Mouse (Mus musculus): ENCODE measurements at regions not wholly inside any gene's neighbourhood (a gene's known extent, or its start where the extent isn't known, plus 50 kb on each side); places are given as distances from the start of the nearest gene placed in this dataset.

- Histone ChIP-seq H3K36me3 (ENCODE audit: insufficient read depth, low read length) (no peaks in the 10 kb centered on the region), H3K4me3 (replicated peaks; ENCODE audit: low read length) (no peak overlapping the region), H3K27me3 (ENCODE audit: insufficient read depth, low read length) (peaks cover 7% of the 10 kb centered on the region), H3K9me3 (ENCODE audit: low read length) (no peaks in the 10 kb centered on the region), H3K4me1 (replicated peaks; ENCODE audit: low read depth, low read length) (peaks cover 16% of the 10 kb centered on the region)
- TF ChIP-seq CTCF (conservative IDR thresholded peaks at IDR 0.05; ENCODE audit: low read length) (peak; percentile 62), POU5F1 (IDR thresholded peaks at IDR 0.05; ENCODE audit: borderline replicate concordance, low read length) (no peak)
Observed at GRCm38 (mm10) chr1:118768831-118769230, 141.1 kb downstream of the Tfcp2l1 start.

DNA sequence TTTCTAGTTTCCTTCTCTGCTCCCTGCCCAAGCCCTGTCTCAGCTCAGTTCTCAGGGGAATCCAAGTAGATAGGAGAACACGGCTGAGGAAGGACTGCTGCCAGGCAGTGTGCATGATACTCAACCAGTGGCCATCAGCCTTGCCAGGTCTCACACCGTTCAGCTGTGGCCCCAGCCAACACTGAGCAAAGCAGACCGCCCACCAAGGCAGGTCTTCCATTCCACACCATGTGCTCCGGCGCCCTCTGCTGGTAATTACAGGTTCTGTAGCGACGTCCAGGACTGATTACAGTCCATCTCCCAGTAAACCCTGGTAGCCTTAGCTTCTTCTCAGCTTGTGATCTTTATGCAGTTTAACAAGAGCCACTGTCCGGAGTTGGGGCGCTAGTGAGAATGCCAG, 144.5 kb downstream of the Tfcp2l1 start:
- H3K27me3 ChIP-seq (ENCODE audit: insufficient read depth, low read length) = peaks cover 20% of the 10 kb centered on the region
- TF ChIP-seq NANOG (IDR thresholded peaks at IDR 0.05; ENCODE audit: borderline replicate concordance, low read length) (no peak), CTCF (conservative IDR thresholded peaks at IDR 0.05; ENCODE audit: low read length) (peak; percentile 83)
- peaks cover 29% of the 10 kb centered on the region for H3K4me1 ChIP-seq (replicated peaks; ENCODE audit: low read depth, low read length)
- H3K36me3 ChIP-seq (ENCODE audit: insufficient read depth, low read length) = no peaks in the 10 kb centered on the region
- H3K9me3 ChIP-seq (ENCODE audit: low read length) = no peaks in the 10 kb centered on the region
- no peak overlapping the region for H3K4me3 ChIP-seq (replicated peaks; ENCODE audit: low read length)

- TF ChIP-seq POU5F1 (IDR thresholded peaks at IDR 0.05; ENCODE audit: borderline replicate concordance, low read length) (peak; percentile 8; the same call in 1 of the 2 replicates), CTCF (conservative IDR thresholded peaks at IDR 0.05; ENCODE audit: low read length) (no peak), NANOG (IDR thresholded peaks at IDR 0.05; ENCODE audit: borderline replicate concordance, low read length) (no peak)
Observed at GRCm38 (mm10) chr1:118776594-118777441, 149.1 kb downstream of the Tfcp2l1 start.

More at GRCm38 (mm10) chr1:118776594-118777441, 149.1 kb downstream of the Tfcp2l1 start:
- no peaks in the 10 kb centered on the region for H3K9me3 ChIP-seq (ENCODE audit: low read length)
- 0 out of 2 replicates have a peak overlapping the region, but pooled peaks have one; percentile 3 for H3K4me3 ChIP-seq (replicated peaks; ENCODE audit: low read length)
- peaks cover 32% of the 10 kb centered on the region for H3K27me3 ChIP-seq (ENCODE audit: insufficient read depth, low read length)
- peaks cover 17% of the 10 kb centered on the region for H3K4me1 ChIP-seq (replicated peaks; ENCODE audit: low read depth, low read length)
- no peaks in the 10 kb centered on the region for H3K36me3 ChIP-seq (ENCODE audit: insufficient read depth, low read length)

Data from E14TG2a.4 (cell line).